Mouse (Mus musculus): ENCODE measurements around the gene Fam110a. TPM values are rescaled to one million over a fixed set of nuclear protein-coding genes. Genes with fewer than 3 reads are reported as not detected.

Fam110a gene
- 0.47 TPM for polyA plus RNA-seq (2014; fragmentation: Illumina TruSeq; extraction: RNeasy Lipid Tissue Mini Kit (QIAGEN cat#74804); ENCODE audit: low read depth, low replicate concordance)

GRCm38 (mm10) chr2:151979470-151980354, at the start of gene Fam110a:
Gene Fam110a, minus strand, starts transcription at chr2:151980219.

GRCm38 (mm10) chr2:151996229-151997189, 16.5 kb upstream of the Fam110a start, which contains the start of gene Slc52a3:
Gene Slc52a3, plus strand, starts transcription at chr2:151996511.

Other genes starting within 250 kb of the Fam110a start
- 10.1 TPM for gene Psmf1, start 236.0 kb downstream of the Fam110a start, polyA plus RNA-seq (2014; fragmentation: Illumina TruSeq; extraction: RNeasy Lipid Tissue Mini Kit (QIAGEN cat#74804); ENCODE audit: low read depth, low replicate concordance)
- not detected for gene Rspo4, start 137.3 kb downstream of the Fam110a start, polyA plus RNA-seq (2014; fragmentation: Illumina TruSeq; extraction: RNeasy Lipid Tissue Mini Kit (QIAGEN cat#74804); ENCODE audit: low read depth, low replicate concordance)
- not detected for gene Angpt4, start 69.0 kb downstream of the Fam110a start, polyA plus RNA-seq (2014; fragmentation: Illumina TruSeq; extraction: RNeasy Lipid Tissue Mini Kit (QIAGEN cat#74804); ENCODE audit: low read depth, low replicate concordance)
- 8.7 TPM for gene Slc52a3, start 16.3 kb upstream of the Fam110a start, polyA plus RNA-seq (2014; fragmentation: Illumina TruSeq; extraction: RNeasy Lipid Tissue Mini Kit (QIAGEN cat#74804); ENCODE audit: low read depth, low replicate concordance)
- not detected for gene Scrt2, start 101.3 kb upstream of the Fam110a start, polyA plus RNA-seq (2014; fragmentation: Illumina TruSeq; extraction: RNeasy Lipid Tissue Mini Kit (QIAGEN cat#74804); ENCODE audit: low read depth, low replicate concordance)
- 42.8 TPM for gene Srxn1, start 125.3 kb upstream of the Fam110a start, polyA plus RNA-seq (2014; fragmentation: Illumina TruSeq; extraction: RNeasy Lipid Tissue Mini Kit (QIAGEN cat#74804); ENCODE audit: low read depth, low replicate concordance)
- not detected for gene Tcf15, start 163.3 kb upstream of the Fam110a start, polyA plus RNA-seq (2014; fragmentation: Illumina TruSeq; extraction: RNeasy Lipid Tissue Mini Kit (QIAGEN cat#74804); ENCODE audit: low read depth, low replicate concordance)
- gene Csnk2a1, start 246.6 kb upstream of the Fam110a start, polyA plus RNA-seq (2014; fragmentation: Illumina TruSeq; extraction: RNeasy Lipid Tissue Mini Kit (QIAGEN cat#74804); ENCODE audit: low read depth, low replicate concordance) = 252 TPM

Data from sigmoid colon, adult 10 weeks (tissue).